Mouse (Mus musculus) heart, embryonic 13.5 days (tissue): ENCODE measurements around the gene Kctd18. TPM values are rescaled to one million over a fixed set of nuclear protein-coding genes. Genes with fewer than 3 reads are reported as not detected.
"Not testable (repeated sequence)": the region's sequence is repeated elsewhere in the genome, so short reads cannot be mapped to it uniquely, and the experiment has no call there.

Source experiments
- ATAC-seq: fragments of 200-750 bp; cut with Nextera tagmentation; 2 replicates; pipeline ENCODE4 v1.8.0; 2017; ENCODE audit warnings: moderate TSS enrichment; ENCODE audit not compliant: insufficient number of reproducible peaks, low FRiP score, low TSS enrichment; ENCODE audit errors: extremely low read depth
- H3K27ac ChIP-seq: fragments of 300-500 bp; sonication (generic); replicated peaks from 2 replicates; pipeline ENCODE4 v1.5.1; 2015; ENCODE audit warnings: moderate library complexity, mild to moderate bottlenecking, inconsistent platforms
- H3K27me3 ChIP-seq: fragments of 300-500 bp; sonication (generic); replicated peaks from 2 replicates; pipeline ENCODE4 v1.6.1; 2015; ENCODE audit warnings: mild to moderate bottlenecking, inconsistent platforms
- H3K36me3 ChIP-seq: fragments of 300-500 bp; sonication (generic); 2 replicates; pipeline ENCODE4 v1.6.1; 2015; ENCODE audit warnings: mild to moderate bottlenecking, inconsistent platforms
- H3K4me1 ChIP-seq: fragments of 300-500 bp; sonication (generic); 2 replicates; pipeline ENCODE4 v1.6.1; 2015; ENCODE audit warnings: inconsistent platforms
- H3K4me2 ChIP-seq: fragments of 300-500 bp; sonication (generic); 2 replicates; pipeline ENCODE4 v1.6.1; 2015; ENCODE audit warnings: inconsistent platforms, mild to moderate bottlenecking, moderate library complexity
- H3K4me3 ChIP-seq: fragments of 300-500 bp; sonication (generic); 2 replicates; pipeline ENCODE4 v1.5.1; 2015; ENCODE audit warnings: moderate library complexity, mild to moderate bottlenecking, inconsistent platforms
- H3K9ac ChIP-seq: fragments of 300-500 bp; sonication (generic); 2 replicates; pipeline ENCODE4 v1.6.1; 2015; ENCODE audit warnings: inconsistent platforms, mild to moderate bottlenecking, moderate library complexity
- H3K9me3 ChIP-seq: fragments of 300-500 bp; sonication (generic); 2 replicates; pipeline ENCODE4 v1.6.1; 2016; ENCODE audit warnings: inconsistent platforms
- WGBS: fragments of 180-500 bp; shearing (Covaris S2); methylation state at CpG from one replicate; pipeline ENCODE4 v1.1.7; 2015; ENCODE audit warnings: mixed read lengths; 5-methylcytosine and 5-hydroxymethylcytosine counted together
- polyA plus RNA-seq: library from polyadenylated mRNA; unstranded; fragments of >200 nt; fragmentation: Nextera tagmentation; extraction: Ambion mirVana; gene quantifications from 2 replicates; pipeline ENCODE4 v1.2.1, GENCODE M21; 2015

Gene Kctd18
- polyA plus RNA-seq, 1 experiment from 2014 or later = 8.7 TPM

- Histone ChIP-seq H3K36me3 (no peaks in the 10 kb centered on the region), H3K9ac (no peak overlapping the region), H3K9me3 (no peaks in the 10 kb centered on the region), H3K4me1 (no peaks in the 10 kb centered on the region), H3K27me3 (no peaks in the 10 kb centered on the region), H3K4me3 (no peak overlapping the region), H3K4me2 (no peak overlapping the region), H3K27ac (no peak overlapping the region)
- no peak for ATAC-seq
- 57% methylated on average over 3 of the region's 3 CpGs for WGBS
Observed at GRCm38 (mm10) chr1:58045076-58045475, 26.3 kb upstream of the Kctd18 start.

DNA sequence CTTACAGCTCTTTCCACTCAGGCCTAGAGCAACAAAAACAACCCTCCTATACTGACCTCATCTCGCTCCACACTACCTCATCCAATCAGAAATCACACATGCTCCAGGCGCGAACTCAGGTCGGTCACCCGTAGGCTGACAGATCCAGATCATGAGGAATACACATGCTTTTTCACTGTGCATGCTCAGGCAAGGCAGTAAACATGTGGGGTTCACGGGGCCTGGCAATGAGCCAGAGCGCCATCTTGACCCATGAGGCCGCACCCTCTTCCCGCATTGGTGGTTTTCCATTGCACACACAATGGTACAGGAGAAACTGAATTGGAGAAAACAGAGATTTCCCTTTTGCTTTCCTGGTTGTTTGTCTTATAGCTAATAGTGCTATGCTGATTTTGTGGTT is 18.6 kb upstream of the Kctd18 start:
- not testable (repeated sequence) for H3K4me2 ChIP-seq, H3K27me3 ChIP-seq, H3K27ac ChIP-seq, H3K9ac ChIP-seq, ATAC-seq, H3K9me3 ChIP-seq, H3K4me1 ChIP-seq, H3K36me3 ChIP-seq, H3K4me3 ChIP-seq
- WGBS = 90% methylated on average over 9 of the region's 9 CpGs

GRCm38 (mm10) chr1:58031160-58031769 is 12.5 kb upstream of the Kctd18 start:
- Histone ChIP-seq H3K36me3 (0 out of 2 replicates have a peak, but pooled peaks cover 1% of the 10 kb centered on the region), H3K4me3 (0 out of 2 replicates have a peak overlapping the region, but pooled peaks have one; percentile 46), H3K4me2 (peak overlapping the region; percentile 75), H3K4me1 (peaks cover 41% of the 10 kb centered on the region), H3K27ac (peak overlapping the region; percentile 80), H3K9ac (no peak overlapping the region), H3K9me3 (no peaks in the 10 kb centered on the region), H3K27me3 (no peaks in the 10 kb centered on the region; the same call in 1 of the 2 replicates)
- no peak for ATAC-seq
- WGBS = 61% methylated on average over 10 of the region's 10 CpGs

- Histone ChIP-seq H3K4me2 (peak overlapping the region; percentile 75), H3K27me3 (no peaks in the 10 kb centered on the region; the same call in 1 of the 2 replicates), H3K4me3 (peak overlapping the region; percentile 46), H3K9me3 (no peaks in the 10 kb centered on the region), H3K9ac (peak overlapping the region; percentile 71), H3K4me1 (peaks cover 41% of the 10 kb centered on the region), H3K27ac (peak overlapping the region; percentile 80), H3K36me3 (peaks cover 8% of the 10 kb centered on the region; the same call in 1 of the 2 replicates)
- ATAC-seq = peak; percentile 29; the same call in 1 of the 2 replicates
- 17% methylated on average over 13 of the region's 13 CpGs for whole genome bisulfite sequencing
Observed at GRCm38 (mm10) chr1:58030156-58030871, 11.6 kb upstream of the Kctd18 start.

DNA sequence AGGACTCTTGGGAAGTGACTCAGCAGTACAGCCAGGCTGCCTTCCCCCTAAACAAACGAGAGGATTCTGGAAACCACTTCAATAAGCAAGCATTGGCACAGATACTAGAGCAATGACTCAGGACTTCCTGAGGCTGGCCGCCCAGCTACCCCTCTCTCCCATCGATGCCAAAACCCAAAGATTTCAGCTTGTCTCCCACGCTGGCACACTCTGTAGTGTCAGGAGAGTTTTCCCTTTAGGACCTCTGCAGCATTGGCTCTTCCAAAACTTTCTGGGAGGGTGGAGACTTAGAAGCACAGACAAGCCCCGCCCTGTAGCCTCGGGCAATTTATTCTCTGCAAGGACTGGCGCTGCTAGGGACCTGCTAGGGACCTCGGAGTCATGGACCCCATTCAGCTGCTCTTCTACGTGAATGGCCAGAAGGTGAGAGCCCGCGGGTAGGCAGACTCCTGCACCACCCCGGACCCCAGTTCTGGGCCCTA is 10.9 kb upstream of the Kctd18 start, which contains the start of gene Aox1:
Gene Aox1 (plus strand): TSS at position 296 of the 482 bp plus-strand sequence.
- H3K27me3 ChIP-seq = no peaks in the 10 kb centered on the region; the same call in 1 of the 2 replicates
- H3K36me3 ChIP-seq = peaks cover 13% of the 10 kb centered on the region
- peaks cover 41% of the 10 kb centered on the region for H3K4me1 ChIP-seq
- peak within 1 kb of the TSS; percentile 71 for H3K9ac ChIP-seq
- H3K27ac ChIP-seq = peak within 1 kb of the TSS; percentile 80
- 0 out of 2 replicates have a peak, but pooled peaks have one; percentile 42 for ATAC-seq
- H3K4me3 ChIP-seq = peak within 1 kb of the TSS; percentile 46
- no peaks in the 10 kb centered on the region for H3K9me3 ChIP-seq
- 7% methylated on average over 12 of the region's 12 CpGs for WGBS
- H3K4me2 ChIP-seq = peak within 1 kb of the TSS; percentile 75

- Histone ChIP-seq H3K27me3 (no peaks in the 10 kb centered on the region; the same call in 1 of the 2 replicates), H3K4me2 (peak overlapping the region; percentile 40), H3K36me3 (peaks cover 29% of the 10 kb centered on the region), H3K4me3 (no peak overlapping the region), H3K27ac (peak overlapping the region; percentile 72), H3K4me1 (peaks cover 41% of the 10 kb centered on the region), H3K9ac (0 out of 2 replicates have a peak overlapping the region, but pooled peaks have one; percentile 40), H3K9me3 (no peaks in the 10 kb centered on the region)
- ATAC-seq = no peak
- 17% methylated on average over 7 of the region's 7 CpGs for WGBS
Observed at GRCm38 (mm10) chr1:58027707-58028106, 9.0 kb upstream of the Kctd18 start.

DNA sequence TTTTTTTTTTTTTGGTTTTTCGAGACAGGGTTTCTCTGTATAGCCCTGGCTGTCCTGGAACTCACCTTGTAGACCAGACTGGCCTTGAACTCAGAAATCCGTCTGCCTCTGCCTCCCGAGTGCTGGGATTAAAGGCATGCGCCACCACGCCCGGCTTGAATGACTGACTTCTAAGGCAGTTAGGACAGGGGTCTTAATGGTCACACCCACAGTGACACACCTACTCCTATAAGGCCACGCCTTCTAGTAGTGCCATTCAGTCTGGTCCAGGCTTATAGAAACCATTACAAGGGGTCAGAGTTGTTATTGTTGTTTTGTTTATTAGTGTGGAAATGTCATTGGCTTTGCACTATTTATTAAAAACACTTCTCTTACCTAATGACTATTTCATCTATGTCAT is 12.4 kb downstream of the Kctd18 start:
- H3K9ac ChIP-seq, H3K4me1 ChIP-seq, ATAC-seq, H3K27ac ChIP-seq, H3K4me2 ChIP-seq, H3K27me3 ChIP-seq, H3K4me3 ChIP-seq, H3K9me3 ChIP-seq: not testable (repeated sequence)
- peaks cover 56% of the 10 kb centered on the region for H3K36me3 ChIP-seq
- WGBS = 93% methylated on average over 7 of the region's 7 CpGs

DNA sequence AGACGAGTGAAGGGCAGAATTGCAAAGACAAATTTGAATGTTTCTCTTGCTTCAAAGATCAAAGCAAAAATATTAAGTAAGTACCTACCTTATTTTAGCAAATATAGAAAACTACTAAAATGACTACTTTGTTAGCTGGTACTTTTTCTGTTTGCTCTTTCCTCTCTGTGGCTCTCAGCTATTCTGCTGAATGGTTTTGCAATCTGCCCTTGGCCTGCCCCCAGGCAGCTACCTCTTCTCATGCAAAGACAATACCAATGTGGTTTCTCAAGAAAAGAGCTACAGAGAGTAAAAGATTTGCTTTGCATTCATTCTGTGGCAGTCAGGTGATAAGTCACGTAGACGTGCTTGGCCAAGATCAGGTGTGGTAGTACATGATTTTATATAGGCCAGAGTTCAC is 20.6 kb downstream of the Kctd18 start:
- H3K4me3 ChIP-seq = peak overlapping the region; percentile 96; the same call in 1 of the 2 replicates
- WGBS = 79% methylated on average over 3 of the region's 3 CpGs
- H3K4me1 ChIP-seq = peaks cover 29% of the 10 kb centered on the region
- peaks cover 30% of the 10 kb centered on the region for H3K36me3 ChIP-seq
- no peaks in the 10 kb centered on the region for H3K9me3 ChIP-seq
- H3K4me2 ChIP-seq = peak overlapping the region; percentile 92
- no peak for ATAC-seq
- no peak overlapping the region for H3K9ac ChIP-seq
- H3K27me3 ChIP-seq = no peaks in the 10 kb centered on the region
- H3K27ac ChIP-seq = no peak overlapping the region

DNA sequence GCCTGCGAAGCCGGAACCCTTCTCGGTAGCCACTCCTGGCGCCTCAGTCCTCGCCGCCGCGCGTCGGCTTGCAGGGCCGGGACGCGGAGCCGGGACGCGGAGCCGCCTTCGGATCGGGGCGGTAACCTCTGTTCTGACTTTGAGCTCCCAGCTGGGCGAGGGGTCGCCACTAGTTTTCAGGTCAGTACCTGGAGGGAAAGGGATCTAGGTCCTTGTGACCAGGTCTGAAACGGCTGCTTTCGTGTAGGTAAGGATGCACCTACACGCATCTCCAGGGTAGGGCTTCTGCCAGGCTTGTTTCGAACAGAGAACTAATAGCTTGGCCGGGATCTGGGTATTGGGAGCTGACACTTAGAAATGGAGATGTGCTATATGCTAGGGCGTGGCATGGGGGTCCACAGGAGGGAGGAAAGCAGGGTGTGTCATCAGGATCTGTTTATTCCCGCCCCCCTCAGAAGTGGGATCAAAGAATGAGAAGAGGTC is 22.6 kb downstream of the Kctd18 start:
- Histone ChIP-seq H3K4me2 (peak overlapping the region; percentile 92), H3K36me3 (peaks cover 17% of the 10 kb centered on the region)
- peak; percentile 21; the same call in 1 of the 2 replicates for ATAC-seq

DNA sequence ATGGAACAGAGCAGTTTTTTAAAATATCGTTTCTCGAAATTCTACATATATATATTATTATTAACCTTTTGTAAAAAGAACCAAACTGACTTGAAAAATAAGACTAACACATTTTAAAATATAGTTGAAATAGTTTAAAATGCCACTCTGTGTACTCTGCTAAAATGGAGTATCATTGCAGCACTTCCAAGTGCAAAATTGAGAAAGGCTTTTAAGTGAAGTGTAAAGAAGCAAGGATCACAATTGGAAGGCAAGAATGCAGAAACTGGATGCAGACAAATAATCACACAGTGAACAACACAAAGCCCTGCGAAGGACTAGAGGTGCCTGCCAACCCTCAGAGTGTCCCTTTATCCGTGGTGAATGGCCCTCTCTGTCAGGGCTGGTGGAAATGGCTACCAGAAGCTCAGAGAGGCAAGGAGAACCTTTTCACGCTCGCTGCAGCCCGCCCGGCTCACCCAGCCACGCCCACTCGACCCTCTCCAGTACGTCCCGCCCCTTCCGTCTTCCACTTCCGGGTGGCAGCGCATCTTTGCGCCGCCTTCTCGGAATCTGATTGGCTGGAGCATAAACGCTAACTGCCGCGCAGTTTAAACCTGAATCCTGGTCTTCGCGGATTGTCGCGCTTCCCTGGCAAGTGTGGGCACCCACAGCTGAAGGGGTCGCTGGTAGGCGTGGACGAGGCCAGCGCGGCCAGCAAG is 23.2 kb downstream of the Kctd18 start, which contains the start of gene Sgo2a:
Gene Sgo2a (plus strand): TSS at position 540 of the 701 bp plus-strand sequence.
- Histone ChIP-seq H3K27ac (peak within 1 kb of the TSS; percentile 79), H3K4me2 (peak within 1 kb of the TSS; percentile 92), H3K4me3 (peak within 1 kb of the TSS; percentile 96), H3K36me3 (peaks cover 12% of the 10 kb centered on the region), H3K27me3 (no peaks in the 10 kb centered on the region), H3K9ac (peak within 1 kb of the TSS; percentile 91), H3K4me1 (peaks cover 29% of the 10 kb centered on the region), H3K9me3 (no peaks in the 10 kb centered on the region)
- ATAC-seq = peak; percentile 92
- 6% methylated on average over 30 of the region's 30 CpGs for WGBS

More for the DNA sequence above, 22.6 kb downstream of the Kctd18 start:
- peaks cover 29% of the 10 kb centered on the region for H3K4me1 ChIP-seq
- WGBS = 0% methylated on average over 29 of the region's 29 CpGs
- peak overlapping the region; percentile 91 for H3K9ac ChIP-seq
- peak overlapping the region; percentile 79 for H3K27ac ChIP-seq
- H3K4me3 ChIP-seq = peak overlapping the region; percentile 96
- H3K9me3 ChIP-seq = no peaks in the 10 kb centered on the region
- H3K27me3 ChIP-seq = no peaks in the 10 kb centered on the region

GRCm38 (mm10) chr1:57991277-57991676 is 27.5 kb downstream of the Kctd18 start:
- Histone ChIP-seq H3K4me3 (no peak overlapping the region), H3K27ac (no peak overlapping the region), H3K9me3 (no peaks in the 10 kb centered on the region), H3K27me3 (no peaks in the 10 kb centered on the region), H3K36me3 (no peaks in the 10 kb centered on the region), H3K4me1 (peaks cover under 1% of the 10 kb centered on the region), H3K9ac (no peak overlapping the region), H3K4me2 (no peak overlapping the region)
- 56% methylated on average over 2 of the region's 2 CpGs for WGBS
- no peak for ATAC-seq
